Mouse (Mus musculus) forebrain, embryonic 14.5 days (tissue): ENCODE data around the gene Igf1. TPM values are rescaled to one million over a fixed set of nuclear protein-coding genes. Genes with fewer than 3 reads are reported as not detected.

Experiments
- polyA plus RNA-seq: library from polyadenylated mRNA; unstranded; fragments of >200 nt; fragmentation: Nextera tagmentation; extraction: Ambion mirVana; gene quantifications from 2 replicates; pipeline ENCODE4 v1.2.1, GENCODE M21; 2014

The Igf1 gene
- polyA plus RNA-seq, 1 experiment from 2014 or later = 5.0 TPM

Other genes with a start within 250 kb of the Igf1 start
- gene Pmch, start 232.8 kb downstream of the Igf1 start, polyA plus RNA-seq = 19.0 and 19.2 TPM in 2 replicates